Mouse (Mus musculus) E14TG2a.4 (cell line): Measurements from ENCODE around the gene Ckap4.
A peak's percentile ranks its signal among the peaks of the same experiment; 100 is the strongest.

Experiments
- H3K27me3 ChIP-seq: 2 replicates; pipeline ENCODE4 v1.6.1; 2014; ENCODE audit warnings: low read length, control low read depth; ENCODE audit not compliant: insufficient read depth
- H3K36me3 ChIP-seq: 2 replicates; pipeline ENCODE4 v1.6.1; 2014; ENCODE audit warnings: low read length, control low read depth; ENCODE audit not compliant: insufficient read depth
- H3K4me1 ChIP-seq: replicated peaks from 2 replicates; pipeline ENCODE4 v1.6.1; 2014; ENCODE audit warnings: low read depth, low read length, control low read depth
- H3K4me3 ChIP-seq: replicated peaks from 2 replicates; pipeline ENCODE4 v1.5.1; 2014; ENCODE audit warnings: mild to moderate bottlenecking, low read length
- H3K9me3 ChIP-seq: 2 replicates; pipeline ENCODE4 v1.6.1; 2014; ENCODE audit warnings: low read length, control low read depth
- CTCF ChIP-seq: conservative IDR thresholded peaks from 2 replicates; pipeline ENCODE4 v1.5.1; 2014; ENCODE audit warnings: low read length
- NANOG ChIP-seq: IDR thresholded peaks from 2 replicates; pipeline ENCODE4 v1.6.1; 2014; ENCODE audit warnings: borderline replicate concordance, low read length, mixed read lengths
- POU5F1 ChIP-seq: IDR thresholded peaks from 2 replicates; pipeline ENCODE4 v1.6.1; 2014; ENCODE audit warnings: low read length, borderline replicate concordance

Gene Ckap4

DNA sequence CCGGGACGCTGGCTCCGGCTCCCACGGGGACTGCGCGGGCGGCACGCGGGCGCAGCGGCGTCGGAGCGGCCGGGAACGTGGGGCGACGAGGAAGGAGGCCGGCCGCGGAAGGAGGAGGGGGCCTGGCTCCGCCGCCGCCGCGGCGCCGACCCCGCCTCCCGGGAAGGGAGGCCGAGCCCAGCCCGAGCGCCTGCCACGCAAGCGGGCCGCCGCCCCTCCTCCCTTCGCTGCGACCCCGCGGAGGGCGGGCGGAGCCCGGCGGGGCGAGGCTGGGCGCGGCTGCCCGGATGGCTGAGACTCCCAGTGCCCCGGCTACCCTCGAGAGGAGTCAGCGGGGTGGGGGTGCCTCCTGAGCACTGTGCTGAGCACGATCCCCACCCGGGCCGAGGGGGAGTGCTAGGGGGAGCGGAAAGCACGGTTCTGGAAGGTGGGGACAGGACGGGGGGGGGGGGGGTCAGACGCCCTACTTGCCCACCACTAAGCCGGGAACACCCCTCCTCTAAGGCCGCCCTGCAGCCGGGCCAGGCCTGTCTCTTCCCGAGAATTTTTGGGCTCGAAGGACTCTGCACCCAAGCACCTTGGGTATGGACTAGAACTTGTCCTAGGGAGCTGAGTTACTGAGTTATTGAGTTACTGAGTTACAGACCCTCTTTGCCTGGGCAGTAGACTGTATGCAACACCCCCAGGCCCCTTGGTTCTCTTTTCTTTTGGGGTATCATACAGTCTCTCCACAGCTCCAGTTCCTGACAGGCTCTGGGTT is at the start of gene Ckap4:
Gene Ckap4, minus strand, starts transcription at position 151 of the 760 bp plus-strand sequence.
- H3K9me3 ChIP-seq, result no peaks in the 10 kb centered on the region
- peaks cover 62% of the 10 kb centered on the region for H3K4me1 ChIP-seq
- TF ChIP-seq CTCF, result no peak
- no peak for TF ChIP-seq POU5F1
- no peak for TF ChIP-seq NANOG
- H3K27me3 ChIP-seq, result peaks cover 12% of the 10 kb centered on the region
- peaks cover 31% of the 10 kb centered on the region for H3K36me3 ChIP-seq
- peak within 1 kb of the TSS; percentile 89 for H3K4me3 ChIP-seq

DNA sequence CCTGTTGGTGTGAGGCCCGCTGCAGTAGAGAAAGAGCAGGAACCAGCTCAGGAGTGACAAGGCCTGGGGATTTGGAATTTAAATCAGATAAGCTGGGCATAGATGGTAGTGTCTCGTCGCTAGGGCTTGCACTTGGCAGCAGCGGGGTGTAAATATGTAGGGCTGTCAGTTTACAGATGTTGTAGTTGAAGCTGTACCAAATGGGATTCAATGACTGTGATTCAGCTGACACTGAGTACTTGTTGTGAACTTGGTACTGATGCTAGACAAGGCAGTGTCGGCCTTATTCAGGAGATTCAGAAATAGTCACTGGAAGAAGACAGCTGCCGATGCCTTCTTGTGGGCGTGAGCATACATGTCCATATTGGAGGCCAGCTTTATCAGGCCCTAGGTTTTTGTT is 48.4 kb upstream of the Ckap4 start:
- Histone ChIP-seq H3K4me1 (peaks cover 17% of the 10 kb centered on the region), H3K4me3 (no peak overlapping the region), H3K27me3 (peaks cover 15% of the 10 kb centered on the region; the same call in 1 of the 2 replicates), H3K36me3 (no peaks in the 10 kb centered on the region), H3K9me3 (no peaks in the 10 kb centered on the region)
- TF ChIP-seq NANOG (no peak), CTCF (no peak), POU5F1 (no peak)

DNA sequence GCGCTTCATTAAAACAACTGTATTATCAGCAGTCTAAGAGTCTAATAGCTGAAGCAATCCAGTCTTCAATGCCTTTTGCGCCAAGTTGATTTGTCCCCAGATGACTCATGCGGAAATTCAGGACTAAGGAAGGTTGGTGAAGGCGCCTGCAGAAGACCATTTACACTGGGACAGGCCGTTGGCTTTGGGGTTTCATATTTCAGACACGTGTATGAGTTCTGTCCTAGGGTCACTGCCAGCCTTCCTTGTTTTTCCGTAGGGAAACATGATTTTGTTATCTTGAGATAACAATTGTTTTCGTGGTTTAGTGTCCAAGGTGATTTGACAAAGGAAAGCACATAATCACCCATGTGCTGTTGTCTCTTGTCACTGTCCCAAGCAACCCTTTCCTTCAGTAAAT is 47.3 kb upstream of the Ckap4 start:
- H3K27me3 ChIP-seq, result peaks cover 15% of the 10 kb centered on the region; the same call in 1 of the 2 replicates
- TF ChIP-seq NANOG, result no peak
- no peak for TF ChIP-seq CTCF
- TF ChIP-seq POU5F1, result no peak
- H3K4me3 ChIP-seq, result no peak overlapping the region
- H3K36me3 ChIP-seq, result no peaks in the 10 kb centered on the region
- peaks cover 19% of the 10 kb centered on the region for H3K4me1 ChIP-seq
- no peaks in the 10 kb centered on the region for H3K9me3 ChIP-seq

DNA sequence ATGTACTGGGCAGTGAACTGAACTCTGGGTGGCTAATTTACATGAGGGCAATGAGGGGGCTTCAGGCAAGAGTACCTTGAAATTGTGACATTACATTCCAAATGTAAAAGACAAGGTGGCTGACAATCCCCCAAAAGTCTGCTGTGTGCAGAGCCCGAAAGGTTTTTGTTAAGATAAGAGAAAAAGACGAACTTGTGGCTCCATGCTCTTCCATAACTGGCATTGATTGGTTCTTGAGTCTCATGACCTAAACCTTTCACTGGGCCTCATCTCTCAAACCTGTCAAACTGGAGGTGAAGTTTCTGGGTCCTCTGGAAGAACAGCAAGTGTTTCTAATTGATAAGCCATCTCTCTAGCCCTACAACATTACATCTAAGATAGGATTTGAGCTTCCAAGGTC is 45.7 kb upstream of the Ckap4 start:
- peaks cover 15% of the 10 kb centered on the region; the same call in 1 of the 2 replicates for H3K27me3 ChIP-seq
- H3K36me3 ChIP-seq, result no peaks in the 10 kb centered on the region
- no peak for TF ChIP-seq POU5F1
- no peak for TF ChIP-seq NANOG
- TF ChIP-seq CTCF, result no peak
- H3K4me3 ChIP-seq, result no peak overlapping the region
- peaks cover 25% of the 10 kb centered on the region for H3K4me1 ChIP-seq
- H3K9me3 ChIP-seq, result no peaks in the 10 kb centered on the region

DNA sequence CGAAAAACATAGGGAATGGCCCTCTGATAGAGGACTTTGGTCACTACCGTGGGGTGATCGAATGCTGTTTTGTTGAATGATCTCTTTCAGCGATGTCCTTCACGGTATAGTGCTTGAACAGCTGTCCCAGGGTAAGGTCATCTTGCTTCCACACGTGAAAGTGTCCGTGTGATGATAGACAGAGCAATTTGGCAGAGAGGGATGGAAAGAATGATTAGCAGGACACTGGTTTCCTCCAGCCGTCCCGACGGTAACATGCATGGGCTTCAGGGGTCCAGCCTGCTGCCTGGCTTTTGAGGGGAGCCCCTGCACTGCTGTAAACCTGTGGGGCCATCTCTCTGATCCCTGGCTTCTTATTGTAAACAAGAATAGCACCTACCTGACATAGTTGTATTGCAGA is 44.9 kb upstream of the Ckap4 start:
- no peak for TF ChIP-seq CTCF
- no peak overlapping the region for H3K4me3 ChIP-seq
- no peaks in the 10 kb centered on the region for H3K36me3 ChIP-seq
- H3K27me3 ChIP-seq, result peaks cover 15% of the 10 kb centered on the region; the same call in 1 of the 2 replicates
- H3K9me3 ChIP-seq, result no peaks in the 10 kb centered on the region
- peaks cover 25% of the 10 kb centered on the region for H3K4me1 ChIP-seq

DNA sequence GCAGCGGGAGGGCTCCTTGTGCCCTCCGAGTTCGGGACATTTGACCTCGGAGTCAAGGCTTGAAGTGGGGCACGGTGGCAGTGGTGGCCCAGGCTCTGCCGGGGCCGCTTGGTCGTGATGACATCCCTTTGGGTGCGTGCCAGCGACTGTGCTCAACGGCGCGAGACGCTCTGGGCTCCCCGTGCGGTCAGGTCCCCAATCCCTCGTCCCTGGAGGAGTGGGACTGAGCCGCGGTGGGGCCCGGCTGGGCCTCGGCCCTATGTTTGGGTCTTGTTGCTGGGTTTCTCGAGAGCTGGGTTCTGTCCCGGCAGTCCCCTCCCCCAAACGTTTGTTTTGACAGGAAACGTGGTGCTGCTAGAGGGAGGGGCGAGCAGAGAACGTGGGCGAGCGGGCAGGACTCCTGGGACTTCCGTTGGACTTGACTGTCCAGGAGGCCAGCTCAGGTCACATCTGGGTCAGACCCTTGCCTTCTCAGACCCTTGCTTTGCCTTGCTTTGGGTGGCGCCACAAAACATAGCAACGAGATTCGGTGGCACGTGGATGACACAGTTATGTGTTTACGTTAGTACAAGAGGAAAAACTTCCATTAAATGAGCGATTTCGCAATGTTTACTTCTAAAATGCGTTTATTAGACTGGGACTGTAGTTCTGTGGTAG is 43.3 kb upstream of the Ckap4 start:
- TF ChIP-seq NANOG (no peak), CTCF (no peak), POU5F1 (no peak)
- peak overlapping the region; percentile 99 for H3K4me3 ChIP-seq
- H3K4me1 ChIP-seq, result peaks cover 25% of the 10 kb centered on the region
- H3K36me3 ChIP-seq, result no peaks in the 10 kb centered on the region
- peaks cover 2% of the 10 kb centered on the region for H3K9me3 ChIP-seq
- H3K27me3 ChIP-seq, result peaks cover 15% of the 10 kb centered on the region; the same call in 1 of the 2 replicates

DNA sequence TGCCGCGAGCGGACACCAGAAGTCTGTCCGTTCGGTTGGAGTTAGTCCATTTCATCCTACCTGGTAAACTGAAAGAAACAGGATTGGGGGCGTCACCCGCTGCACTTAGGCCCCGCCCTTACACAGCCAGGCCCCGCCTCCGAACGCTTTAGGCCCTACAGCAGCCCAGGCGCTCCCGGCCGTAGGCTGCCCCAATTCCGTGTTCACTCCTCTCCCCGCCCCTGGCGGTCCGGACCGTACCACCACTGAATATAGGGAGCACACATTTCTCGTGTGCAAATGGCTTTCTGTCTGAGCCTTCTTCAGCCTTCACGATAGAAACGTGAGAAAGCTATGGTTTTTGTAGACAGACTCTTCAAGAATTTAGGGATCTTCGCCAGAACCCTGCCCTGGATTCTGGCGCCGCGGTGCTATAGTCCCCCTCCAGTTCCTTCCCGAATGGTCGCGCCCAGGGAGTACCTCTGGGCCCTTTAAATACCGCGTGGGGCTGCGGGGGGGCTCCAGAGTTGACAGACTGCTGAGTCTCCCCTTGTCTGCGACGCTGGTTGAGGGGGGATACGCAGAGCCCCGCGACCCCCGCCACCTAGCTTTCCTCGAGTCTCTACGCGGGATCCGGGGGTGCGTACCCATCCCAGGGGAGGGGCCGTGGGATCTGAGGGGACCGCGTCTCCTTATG is 42.7 kb upstream of the Ckap4 start, which contains the start of gene Tcp11l2:
Gene Tcp11l2, plus strand, starts transcription at position 232 of the 676 bp plus-strand sequence.
- Histone ChIP-seq H3K4me1 (peaks cover 25% of the 10 kb centered on the region), H3K9me3 (peaks cover 7% of the 10 kb centered on the region), H3K36me3 (no peaks in the 10 kb centered on the region), H3K27me3 (peaks cover 15% of the 10 kb centered on the region; the same call in 1 of the 2 replicates), H3K4me3 (peak within 1 kb of the TSS; percentile 99)
- TF ChIP-seq CTCF, result no peak
- TF ChIP-seq NANOG, result no peak
- TF ChIP-seq POU5F1, result no peak

DNA sequence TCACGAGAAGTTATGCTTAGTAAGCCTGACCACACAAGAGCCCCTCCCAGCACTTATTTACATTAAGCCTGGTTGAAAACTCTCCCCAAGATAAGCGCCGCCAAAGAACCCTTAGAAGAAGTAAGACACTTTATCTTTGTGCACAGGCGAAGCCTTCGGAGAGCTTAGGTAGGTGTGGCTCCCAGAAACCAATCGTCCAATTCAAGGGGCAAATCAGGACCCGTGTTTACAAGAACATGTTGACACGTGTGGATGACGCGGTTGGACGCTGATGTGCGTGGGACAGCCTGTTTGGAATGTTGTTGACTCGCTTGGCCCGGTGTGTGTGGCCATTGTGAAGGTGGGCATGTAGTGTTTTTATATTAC is 42.1 kb upstream of the Ckap4 start:
- H3K27me3 ChIP-seq, result peaks cover 15% of the 10 kb centered on the region; the same call in 1 of the 2 replicates
- H3K9me3 ChIP-seq, result peaks cover 7% of the 10 kb centered on the region
- no peaks in the 10 kb centered on the region for H3K36me3 ChIP-seq
- H3K4me1 ChIP-seq, result peaks cover 25% of the 10 kb centered on the region
- TF ChIP-seq POU5F1 (no peak), CTCF (no peak), NANOG (no peak)
- H3K4me3 ChIP-seq, result peak overlapping the region; percentile 99
